Mouse (Mus musculus): Measurements from ENCODE around the gene Gm17606. TPM values are rescaled to one million over a fixed set of nuclear protein-coding genes. Genes with fewer than 3 reads are reported as not detected.
A peak's percentile ranks its signal among the peaks of the same experiment; 100 is the strongest.

Gene Gm17606
- polyA plus RNA-seq, 1 experiment = not detected

GRCm38 (mm10) chr14:54653496-54653895, 12.7 kb downstream of the Gm17606 start:
- H3K79me2 ChIP-seq (ENCODE audit: control insufficient read depth, insufficient read depth) = peaks cover 28% of the 10 kb centered on the region
- H3K27me3 ChIP-seq (ENCODE audit: control insufficient read depth, insufficient read depth, insufficient read length) = no peaks in the 10 kb centered on the region
- TF ChIP-seq MAX (IDR thresholded peaks at IDR 0.05; ENCODE audit: low read depth) (no peak), REST (IDR thresholded peaks at IDR 0.05; ENCODE audit: insufficient read depth, insufficient read length) (no peak), TCF12 (IDR thresholded peaks at IDR 0.05; ENCODE audit: insufficient read depth, poor library complexity, severe bottlenecking) (no peak), POLR2AphosphoS2 (IDR thresholded peaks at IDR 0.05; ENCODE audit: insufficient read length, low read depth) (peak; percentile 98), POLR2A (IDR thresholded peaks at IDR 0.05; ENCODE audit: insufficient read length, low read depth) (peak; percentile 96), MYOD1 (IDR thresholded peaks at IDR 0.05; ENCODE audit: control insufficient read depth in 1 of 3, insufficient read length in 2 of 3, low read depth in 2 of 3) (no peak), SRF (IDR thresholded peaks at IDR 0.05; ENCODE audit: control insufficient read depth, insufficient read length, low read depth) (no peak)
- peak overlapping the region; percentile 33 for H3ac ChIP-seq (ENCODE audit: control insufficient read depth, insufficient read length)
- H3K4me3 ChIP-seq = peak overlapping the region; percentile 57
- H3K4me2 ChIP-seq (ENCODE audit: low read depth) = peak overlapping the region; percentile 90
- peaks cover 12% of the 10 kb centered on the region for H3K36me3 ChIP-seq (ENCODE audit: control insufficient read depth, insufficient read depth)

- no peak overlapping the region for H3K4me3 ChIP-seq
- no peak overlapping the region for H3K4me2 ChIP-seq (ENCODE audit: low read depth)
- H3K36me3 ChIP-seq (ENCODE audit: control insufficient read depth, insufficient read depth) = peaks cover 45% of the 10 kb centered on the region
- no peaks in the 10 kb centered on the region for H3K27me3 ChIP-seq (ENCODE audit: control insufficient read depth, insufficient read depth, insufficient read length)
- H3K79me2 ChIP-seq (ENCODE audit: control insufficient read depth, insufficient read depth) = peaks cover 5% of the 10 kb centered on the region
- no peak overlapping the region for H3ac ChIP-seq (ENCODE audit: control insufficient read depth, insufficient read length)
- no peak for TF ChIP-seq E2F4 (IDR thresholded peaks at IDR 0.05; ENCODE audit: insufficient read depth)
- TF ChIP-seq POLR2A (IDR thresholded peaks at IDR 0.05; ENCODE audit: insufficient read length, low read depth) = no peak
- TF ChIP-seq REST (IDR thresholded peaks at IDR 0.05; ENCODE audit: insufficient read depth, insufficient read length) = no peak
These were observed 19.3 kb downstream of the Gm17606 start for GRCm38 (mm10) chr14:54660009-54660408.

GRCm38 (mm10) chr14:54664477-54665222, 23.9 kb downstream of the Gm17606 start:
- no peaks in the 10 kb centered on the region for H3K27me3 ChIP-seq (ENCODE audit: control insufficient read depth, insufficient read depth, insufficient read length)
- TF ChIP-seq MAX (IDR thresholded peaks at IDR 0.05; ENCODE audit: low read depth) = no peak
- TF ChIP-seq POLR2A (IDR thresholded peaks at IDR 0.05; ENCODE audit: insufficient read length, low read depth) = no peak
- no peak for TF ChIP-seq TCF12 (IDR thresholded peaks at IDR 0.05; ENCODE audit: insufficient read depth, poor library complexity, severe bottlenecking)
- TF ChIP-seq CEBPB (IDR thresholded peaks at IDR 0.05; ENCODE audit: insufficient read depth, poor library complexity, severe bottlenecking) = no peak
- no peak for TF ChIP-seq E2F4 (IDR thresholded peaks at IDR 0.05; ENCODE audit: insufficient read depth)
- no peak for TF ChIP-seq USF1 (IDR thresholded peaks at IDR 0.05; ENCODE audit: low read depth)
- no peak for TF ChIP-seq MYOD1 (IDR thresholded peaks at IDR 0.05; ENCODE audit: control insufficient read depth in 1 of 3, insufficient read length in 2 of 3, low read depth in 2 of 3)
- TF ChIP-seq TCF3 (IDR thresholded peaks at IDR 0.05; ENCODE audit: insufficient read length, low read depth) = no peak
- no peak for TF ChIP-seq REST (IDR thresholded peaks at IDR 0.05; ENCODE audit: insufficient read depth, insufficient read length)
- no peak for TF ChIP-seq SRF (IDR thresholded peaks at IDR 0.05; ENCODE audit: control insufficient read depth, insufficient read length, low read depth)
- TF ChIP-seq MYOG (IDR thresholded peaks at IDR 0.05; ENCODE audit: control insufficient read depth in 1 of 3, insufficient read depth in 1 of 3, insufficient read length in 2 of 3, low read depth in 2 of 3) = no peak
- no peak for TF ChIP-seq POLR2AphosphoS2 (IDR thresholded peaks at IDR 0.05; ENCODE audit: insufficient read length, low read depth)
- H3K79me2 ChIP-seq (ENCODE audit: control insufficient read depth, insufficient read depth) = no peaks in the 10 kb centered on the region
- H3ac ChIP-seq (ENCODE audit: control insufficient read depth, insufficient read length) = no peak overlapping the region
- H3K36me3 ChIP-seq (ENCODE audit: control insufficient read depth, insufficient read depth) = peaks cover 45% of the 10 kb centered on the region
- H3K4me2 ChIP-seq (ENCODE audit: low read depth) = no peak overlapping the region
- no peak overlapping the region for H3K4me3 ChIP-seq

- no peaks in the 10 kb centered on the region for H3K27me3 ChIP-seq (ENCODE audit: control insufficient read depth, insufficient read depth, insufficient read length)
- no peak for TF ChIP-seq USF1 (IDR thresholded peaks at IDR 0.05; ENCODE audit: low read depth)
- TF ChIP-seq MYOG (IDR thresholded peaks at IDR 0.05; ENCODE audit: control insufficient read depth in 1 of 3, insufficient read depth in 1 of 3, insufficient read length in 2 of 3, low read depth in 2 of 3) = no peak
- TF ChIP-seq E2F4 (IDR thresholded peaks at IDR 0.05; ENCODE audit: insufficient read depth) = no peak
- peaks cover 23% of the 10 kb centered on the region for H3K36me3 ChIP-seq (ENCODE audit: control insufficient read depth, insufficient read depth)
- H3K4me2 ChIP-seq (ENCODE audit: low read depth) = no peak overlapping the region
- no peak overlapping the region for H3ac ChIP-seq (ENCODE audit: control insufficient read depth, insufficient read length)
- H3K4me3 ChIP-seq = no peak overlapping the region
- H3K79me2 ChIP-seq (ENCODE audit: control insufficient read depth, insufficient read depth) = peaks cover 3% of the 10 kb centered on the region
These were observed 28.6 kb downstream of the Gm17606 start for GRCm38 (mm10) chr14:54669381-54669780.

DNA sequence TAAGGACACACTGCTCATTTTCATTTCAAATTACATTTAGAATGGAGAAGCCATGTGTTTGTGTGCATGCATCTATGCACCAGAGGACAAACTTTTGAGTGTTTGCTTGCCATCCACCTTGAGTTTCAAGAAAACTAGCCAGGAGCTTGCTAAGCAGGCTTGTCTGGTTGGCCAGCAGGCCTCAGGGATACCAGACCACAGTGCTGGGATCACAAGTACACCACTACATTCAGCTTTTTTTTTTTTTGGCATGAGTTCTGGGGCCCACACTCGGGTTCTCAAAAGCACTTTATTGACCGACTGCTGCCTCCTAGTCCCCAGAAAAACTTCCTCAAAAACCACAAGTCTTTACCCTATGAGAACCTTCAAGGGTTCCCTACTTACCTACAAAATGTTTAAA, 33.6 kb downstream of the Gm17606 start:
- H3K36me3 ChIP-seq (ENCODE audit: control insufficient read depth, insufficient read depth) = peaks cover 26% of the 10 kb centered on the region
- H3K27me3 ChIP-seq (ENCODE audit: control insufficient read depth, insufficient read depth, insufficient read length) = no peaks in the 10 kb centered on the region
- peaks cover 3% of the 10 kb centered on the region for H3K79me2 ChIP-seq (ENCODE audit: control insufficient read depth, insufficient read depth)
- no peak overlapping the region for H3K4me3 ChIP-seq
- TF ChIP-seq E2F4 (IDR thresholded peaks at IDR 0.05; ENCODE audit: insufficient read depth) (no peak), REST (IDR thresholded peaks at IDR 0.05; ENCODE audit: insufficient read depth, insufficient read length) (no peak), SRF (IDR thresholded peaks at IDR 0.05; ENCODE audit: control insufficient read depth, insufficient read length, low read depth) (no peak), TCF12 (IDR thresholded peaks at IDR 0.05; ENCODE audit: insufficient read depth, poor library complexity, severe bottlenecking) (no peak)
- no peak overlapping the region for H3K4me2 ChIP-seq (ENCODE audit: low read depth)
- H3ac ChIP-seq (ENCODE audit: control insufficient read depth, insufficient read length) = no peak overlapping the region
